In genomic region chr2:14604791-14605190, GRCm38 (mm10) we compare ENCODE assay signal across 7 mouse cellular contexts. TPM values are rescaled to one million over a fixed set of nuclear protein-coding genes. Genes with fewer than 3 reads are reported as not detected.
A peak's percentile ranks its signal among the peaks of the same experiment; 100 is the strongest.
DNase-seq lines count a peak whose midpoint lies in the region; ATAC-seq and TF ChIP-seq lines count a peak whose summit lies in the region.

No protein-coding gene starts in this region.

- H3K79me3 ChIP-seq in C2C12 (ENCODE audit: low read depth): peaks cover 26% of the 10 kb centered on the region

- H3K4me2 ChIP-seq in embryonic facial prominence, embryonic 11.5 days (ENCODE audit: low read depth, low read length): peak overlapping the region; percentile 91
- H3K4me2 ChIP-seq in limb, embryonic 12.5 days: peak overlapping the region; percentile 90
- H3K4me2 ChIP-seq in midbrain, embryonic 14.5 days (ENCODE audit: low read length): peak overlapping the region; percentile 98

- intact Hi-C loops in heart, postnatal 36 days (cut with DNase I): loop anchor here (1.0 to 2.0 kb wide), 2 partner anchors 48 to 73 kb away; no protein-coding TSS in a partner anchor

- no peaks in the 10 kb centered on the region for H3K36me3 ChIP-seq in C2C12 (ENCODE audit: control insufficient read depth, insufficient read depth)
- no peaks in the 10 kb centered on the region for H3K36me3 ChIP-seq in embryonic facial prominence, embryonic 11.5 days (replicated peaks; ENCODE audit: control insufficient read depth, insufficient read depth, low read depth, low read length)
- no peaks in the 10 kb centered on the region for H3K36me3 ChIP-seq in limb, embryonic 12.5 days
- H3K36me3 ChIP-seq in midbrain, embryonic 14.5 days (ENCODE audit: control insufficient read depth, insufficient read depth, low read length): no peaks in the 10 kb centered on the region

- H3K9me3 ChIP-seq in embryonic facial prominence, embryonic 11.5 days (replicated peaks; ENCODE audit: control insufficient read depth, low read length): no peaks in the 10 kb centered on the region
- no peaks in the 10 kb centered on the region for H3K9me3 ChIP-seq in limb, embryonic 12.5 days
- no peaks in the 10 kb centered on the region for H3K9me3 ChIP-seq in midbrain, embryonic 14.5 days (ENCODE audit: control insufficient read depth, low read length)

- peak; percentile 38 for DNase-seq in 3T3-L1 (ENCODE audit: low read depth, low spot score)
- DNase-seq in embryonic facial prominence, embryonic 11.5 days (ENCODE audit: low spot score): peak; percentile 61
- peak; percentile 18 to 39 for DNase-seq in heart, postnatal 36 days
- peak; percentile 67 for DNase-seq in midbrain, embryonic 14.5 days
- DNase-seq in thymus, adult 18-20 months: peak; percentile 2 to 4

- H3K79me2 ChIP-seq in C2C12 (ENCODE audit: control insufficient read depth, insufficient read depth): peaks cover 56% of the 10 kb centered on the region

- peak overlapping the region; percentile 75 for H3ac ChIP-seq in C2C12 (ENCODE audit: control insufficient read depth, insufficient read length, low read depth)

- TF ChIP-seq CTCF in C2C12 (IDR thresholded peaks at IDR 0.05; ENCODE audit: control insufficient read depth, insufficient read depth, insufficient read length): no peak

- WGBS in embryonic facial prominence, embryonic 11.5 days: 1% methylated on average over 22 of the region's 22 CpGs
- WGBS in limb, embryonic 12.5 days: under 1% methylated on average over 22 of the region's 22 CpGs
- WGBS in midbrain, embryonic 14.5 days: 1% methylated on average over 22 of the region's 22 CpGs

- peak overlapping the region; percentile 76 for H3K9ac ChIP-seq in embryonic facial prominence, embryonic 11.5 days (replicated peaks; ENCODE audit: low read length)
- peak overlapping the region; percentile 78 for H3K9ac ChIP-seq in limb, embryonic 12.5 days (replicated peaks)
- H3K9ac ChIP-seq in midbrain, embryonic 14.5 days (replicated peaks; ENCODE audit: low read length): peak overlapping the region; percentile 65

- no peak overlapping the region for H3K27ac ChIP-seq in embryonic facial prominence, embryonic 11.5 days (replicated peaks; ENCODE audit: low read depth, low read length)
- H3K27ac ChIP-seq in limb, embryonic 12.5 days: peak overlapping the region; percentile 86; the same call in 1 of the 2 replicates
- H3K27ac ChIP-seq in midbrain, embryonic 14.5 days (replicated peaks; ENCODE audit: low read depth, low read length): peak overlapping the region; percentile 55

- ATAC-seq in embryonic facial prominence, embryonic 11.5 days (replicated peaks; ENCODE audit: insufficient number of reproducible peaks, low FRiP score, low TSS enrichment, low read depth): peak; percentile 51; the same call in 1 of the 2 replicates
- ATAC-seq in limb, embryonic 12.5 days (ENCODE audit: insufficient number of reproducible peaks, insufficient read depth, low FRiP score, low TSS enrichment, low read depth): peak; percentile 32; the same call in 1 of the 2 replicates
- peak; percentile 47 for ATAC-seq in midbrain, embryonic 14.5 days (ENCODE audit: low FRiP score, low TSS enrichment)

- no peaks in the 10 kb centered on the region for H3K27me3 ChIP-seq in C2C12 (ENCODE audit: control insufficient read depth, insufficient read depth, insufficient read length)
- H3K27me3 ChIP-seq in embryonic facial prominence, embryonic 11.5 days (ENCODE audit: control insufficient read depth, insufficient read depth, low read length): no peaks in the 10 kb centered on the region
- H3K27me3 ChIP-seq in limb, embryonic 12.5 days: peaks cover 3% of the 10 kb centered on the region; the same call in 1 of the 2 replicates
- peaks cover 4% of the 10 kb centered on the region; the same call in 1 of the 2 replicates for H3K27me3 ChIP-seq in midbrain, embryonic 14.5 days (ENCODE audit: control insufficient read depth, insufficient read depth, low read length)

- H3K4me3 ChIP-seq in C2C12 (ENCODE audit: insufficient read depth, poor library complexity, severe bottlenecking): peak overlapping the region; percentile 66
- H3K4me3 ChIP-seq in embryonic facial prominence, embryonic 11.5 days (ENCODE audit: low read depth, low read length): peak overlapping the region; percentile 51
- peak overlapping the region; percentile 61 for H3K4me3 ChIP-seq in limb, embryonic 12.5 days (replicated peaks)
- H3K4me3 ChIP-seq in midbrain, embryonic 14.5 days (replicated peaks; ENCODE audit: low read depth, low read length): peak overlapping the region; percentile 64

- 0 out of 2 replicates have a peak, but pooled peaks cover 3% of the 10 kb centered on the region for H3K4me1 ChIP-seq in embryonic facial prominence, embryonic 11.5 days (ENCODE audit: control insufficient read depth, insufficient read depth, low read length)
- H3K4me1 ChIP-seq in limb, embryonic 12.5 days (replicated peaks): peaks cover 9% of the 10 kb centered on the region
- H3K4me1 ChIP-seq in midbrain, embryonic 14.5 days (ENCODE audit: control insufficient read depth, insufficient read depth, low read length): peaks cover 6% of the 10 kb centered on the region

TF ChIP-seq in C2C12, 6 proteins besides CTCF, POLR2A, EP300 and RAD21:
- no peak for TF ChIP-seq MYOD1 (IDR thresholded peaks at IDR 0.05; ENCODE audit: control insufficient read depth, insufficient read length, low read depth)
TF ChIP-seq in C2C12: peak in this region for 0.

RNA-seq across cellular contexts. Expression of gene Cacnb2, which starts 1.9 kb away (rescaled TPM):
- 2.4 TPM for polyA plus RNA-seq in C2C12 (2012; fragmentation: generic; extraction: Trizol)
- 0.77 and 1.1 TPM in 2 replicates for polyA plus RNA-seq in embryonic facial prominence, embryonic 11.5 days (2014; fragmentation: Nextera tagmentation; extraction: Ambion mirVana)
- total RNA-seq in heart, postnatal 36 days (2021): 10 to 100 TPM; 55.3 to 84.1 TPM
- 2.3 and 3.0 TPM in 2 replicates for polyA plus RNA-seq in limb, embryonic 12.5 days (2016; fragmentation: Nextera tagmentation; extraction: Ambion mirVana)
- 5.9 and 9.3 TPM in 2 replicates for polyA plus RNA-seq in midbrain, embryonic 14.5 days (2014; fragmentation: Nextera tagmentation; extraction: Ambion mirVana)

Comparison
In these comparisons a context has a peak if more than half of its experiments do, and no peak if none do; other contexts are left out.
1. DNase-seq: peak in every context shown above with its lines; median percentile 67 in midbrain, embryonic 14.5 days; 61 in embryonic facial prominence, embryonic 11.5 days; 38 in 3T3-L1; 28 in heart, postnatal 36 days; 3 in thymus, adult 18-20 months.